Mouse (Mus musculus) heart, postnatal 0 days (tissue): ENCODE results near the gene Maob.

Experiments used
- CTCF ChIP-seq: IDR thresholded peaks from 2 replicates; pipeline ENCODE4 v1.5.1; 2016; ENCODE audit warnings: antibody characterized with exemption, control low read depth, low read depth
- EP300 ChIP-seq: IDR thresholded peaks from 2 replicates; pipeline ENCODE4 v1.6.1; 2016; ENCODE audit warnings: antibody characterized with exemption, low read depth

DNA sequence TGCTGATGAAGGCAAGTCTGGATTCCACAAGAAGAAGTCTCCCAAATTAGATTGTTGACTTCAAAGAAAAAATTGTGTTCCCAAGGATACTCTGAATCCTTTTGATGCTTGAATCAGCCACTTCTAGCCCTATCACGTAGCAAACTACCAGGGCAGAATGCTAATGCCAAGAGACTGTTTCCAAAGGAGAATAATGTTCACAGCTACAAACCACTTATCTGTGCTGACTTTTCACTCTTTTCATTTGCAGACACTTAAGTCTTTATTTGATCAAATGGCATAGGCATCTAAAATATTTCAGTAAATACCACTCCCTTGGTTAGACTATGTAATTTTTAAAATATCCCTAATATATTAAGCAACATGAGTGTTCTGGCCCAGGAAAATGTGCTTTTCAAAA lies 68.2 kb downstream of the Maob start:
- TF ChIP-seq CTCF (no peak), EP300 (no peak)
